Mouse (Mus musculus) Muller cell, postnatal 12 days (primary cell): ENCODE measurements around the gene Atg101.
"Not testable (repeated sequence)": the region's sequence is repeated elsewhere in the genome, so short reads cannot be mapped to it uniquely, and the experiment has no call there.

Experiments used
- DNase-seq: peaks from one replicate; pipeline ENCODE4 v3.0.0-alpha.2; 2015; ENCODE audit errors: inconsistent ontology term

Atg101 gene

DNA sequence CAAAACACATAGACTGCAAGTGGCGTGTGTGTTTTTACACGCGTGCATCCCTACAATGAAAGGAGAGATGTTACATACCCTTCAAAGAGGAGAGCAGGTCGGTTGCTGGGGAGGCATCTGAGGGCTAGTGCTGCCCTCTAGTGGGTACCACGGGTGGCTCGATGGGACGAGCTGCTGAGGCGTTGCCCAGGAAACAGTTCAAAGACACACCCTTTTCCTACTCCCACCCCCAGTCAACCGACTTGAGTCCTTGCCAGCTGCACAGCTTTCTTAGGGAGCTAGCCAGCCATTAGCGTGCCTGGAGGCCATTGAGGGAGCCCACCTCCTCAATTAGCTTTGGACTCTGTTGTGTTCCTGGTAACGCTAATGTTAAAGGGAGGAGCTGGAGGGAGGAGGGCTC, 31.8 kb downstream of the Atg101 start:
- peak; percentile 84 for DNase-seq

DNA sequence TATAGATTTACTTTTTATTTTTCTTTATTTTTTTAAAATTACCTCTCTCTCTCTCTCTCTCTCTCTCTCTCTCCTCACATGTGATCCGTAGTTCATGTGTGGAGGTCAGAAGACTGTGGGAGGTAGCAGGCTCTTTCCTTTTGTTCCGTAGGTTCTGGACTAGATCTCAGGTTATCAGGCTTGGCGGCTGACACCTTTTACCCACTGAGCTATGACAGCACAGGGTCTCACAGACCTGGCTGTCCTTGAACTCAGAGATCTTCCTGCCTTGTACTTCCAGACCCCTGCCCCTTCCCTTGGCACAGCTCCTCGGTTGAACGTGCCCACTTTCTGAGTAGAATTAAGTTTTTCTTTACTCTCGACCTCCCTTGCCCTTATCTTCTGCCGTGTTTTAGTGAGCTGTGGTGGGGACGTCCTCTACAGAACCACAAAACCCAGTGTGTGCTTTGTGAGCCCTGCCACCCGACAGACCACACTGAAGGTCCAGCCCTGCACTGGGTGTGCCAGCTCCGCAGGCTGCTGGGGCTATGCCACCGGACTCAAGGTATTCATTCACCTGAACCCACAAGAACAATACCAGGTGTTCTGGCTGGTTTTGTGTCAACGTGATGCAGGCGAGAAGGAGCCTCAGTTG, 32.3 kb downstream of the Atg101 start:
- DNase-seq: no peak

DNA sequence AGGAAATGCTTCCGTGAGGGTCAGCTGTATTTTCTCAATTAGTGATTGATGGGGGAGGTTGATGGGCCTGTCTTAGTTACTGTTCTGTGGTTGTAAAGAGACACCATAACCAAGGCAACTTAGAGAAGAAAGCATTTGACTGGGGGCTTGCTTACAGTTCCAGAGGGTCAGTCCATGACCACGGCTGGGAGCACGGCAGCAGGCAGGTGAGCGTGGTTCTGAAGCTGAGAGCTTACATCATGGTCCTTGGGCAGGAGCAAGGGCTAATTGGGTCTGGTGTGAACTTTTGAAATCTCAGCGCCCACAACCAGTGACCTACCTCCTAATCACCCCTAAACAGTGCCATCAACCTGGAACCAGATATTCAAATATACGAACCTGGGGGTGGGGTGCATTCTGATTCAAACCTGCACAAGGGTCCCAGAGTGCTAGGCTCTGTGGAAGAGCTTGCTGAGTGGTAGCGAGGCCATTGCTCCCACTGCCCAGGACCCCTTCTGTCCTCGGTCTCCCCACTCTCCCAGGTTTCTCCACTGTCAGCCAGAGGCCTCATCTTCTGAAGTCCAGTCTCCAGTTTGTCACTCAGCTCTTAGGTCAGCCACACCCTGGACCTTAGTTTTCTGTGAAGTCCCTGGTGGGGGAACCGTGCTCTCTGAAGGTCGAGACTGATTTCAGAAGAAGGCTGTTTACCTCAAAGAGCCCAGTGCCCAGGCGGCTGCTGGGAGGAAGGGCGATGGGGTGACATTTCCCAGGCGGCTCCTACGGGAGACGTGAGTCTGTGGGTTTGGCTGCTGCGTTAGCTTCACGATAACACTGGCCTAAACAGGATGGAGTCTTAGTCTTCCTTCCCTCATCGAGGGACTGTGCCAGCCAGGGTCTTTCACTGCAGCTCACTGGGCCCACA, 33.1 kb downstream of the Atg101 start:
- no peak for DNase-seq

DNA sequence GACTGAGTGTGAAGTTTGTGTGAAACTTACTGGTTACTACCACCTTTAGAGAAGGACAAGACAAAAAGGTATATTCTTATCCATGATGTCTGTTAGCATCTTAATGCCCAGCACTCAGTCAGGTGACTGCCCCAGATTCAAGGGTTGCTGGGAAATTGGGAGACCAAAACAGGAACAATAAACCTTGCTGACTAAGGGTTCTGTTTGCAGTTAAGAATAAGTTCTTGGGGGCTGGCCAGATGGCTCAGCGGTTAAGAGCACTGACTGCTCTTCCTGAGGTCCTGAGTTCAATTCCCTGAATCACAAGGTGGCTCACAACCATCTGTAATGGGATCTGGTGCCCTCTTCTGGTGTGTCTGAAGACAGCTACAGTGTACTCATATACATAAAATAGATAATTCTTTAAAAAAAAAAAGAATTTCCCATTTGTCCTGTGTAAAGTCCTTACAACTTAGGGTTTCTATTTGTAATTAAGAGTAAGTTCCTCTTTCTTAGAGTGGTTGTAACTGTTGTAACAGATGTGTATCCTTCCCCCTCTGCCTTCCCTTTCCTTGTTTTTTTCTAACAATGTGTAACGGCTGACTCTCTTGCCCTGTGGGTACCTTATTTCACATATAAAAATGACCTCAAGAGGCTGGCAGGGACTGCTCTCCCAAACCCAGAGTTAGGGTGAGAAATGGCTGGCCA, 33.9 kb downstream of the Atg101 start:
- no peak for DNase-seq

DNA sequence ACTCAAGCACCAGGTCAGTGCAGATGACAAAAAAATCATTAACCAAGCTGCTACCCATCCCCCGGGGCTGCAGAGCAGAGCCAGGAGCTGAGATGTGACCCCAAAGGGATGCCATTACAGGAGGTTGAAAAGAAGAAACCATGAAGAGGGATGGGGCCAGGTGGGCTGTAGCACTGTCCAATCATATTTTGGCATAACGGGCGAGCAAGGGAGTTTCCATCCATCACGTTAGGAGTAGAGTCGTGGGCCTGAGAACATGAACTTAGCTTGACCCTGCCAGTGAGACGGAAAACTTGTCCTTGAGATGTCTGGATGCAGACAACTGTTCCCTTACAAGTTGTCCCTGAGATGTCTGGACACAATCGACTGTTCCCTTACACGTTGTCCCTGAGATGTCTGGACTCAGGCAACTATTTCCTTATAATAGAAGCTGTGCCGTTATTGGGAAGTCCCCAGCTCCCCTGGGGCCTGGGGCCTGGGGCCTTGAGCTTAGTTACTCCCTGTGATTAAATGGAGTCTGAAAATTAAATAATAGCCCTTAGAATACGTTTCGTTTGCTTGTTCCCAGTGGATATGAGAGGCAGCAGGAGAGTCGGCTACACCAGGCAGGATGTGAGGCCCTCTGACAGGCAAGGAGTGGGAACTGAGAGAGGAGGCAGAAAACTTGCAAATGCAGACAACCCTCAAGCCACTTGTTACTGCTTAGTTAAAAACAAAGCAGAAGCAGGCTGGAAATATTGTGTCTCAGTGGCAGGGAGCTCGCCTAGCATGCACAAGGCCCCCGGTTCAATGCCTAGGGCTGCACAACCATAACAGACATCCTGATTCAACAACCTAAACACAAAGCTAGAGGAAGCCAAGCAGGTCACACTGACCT, 35.1 kb downstream of the Atg101 start:
- DNase-seq: no peak

DNA sequence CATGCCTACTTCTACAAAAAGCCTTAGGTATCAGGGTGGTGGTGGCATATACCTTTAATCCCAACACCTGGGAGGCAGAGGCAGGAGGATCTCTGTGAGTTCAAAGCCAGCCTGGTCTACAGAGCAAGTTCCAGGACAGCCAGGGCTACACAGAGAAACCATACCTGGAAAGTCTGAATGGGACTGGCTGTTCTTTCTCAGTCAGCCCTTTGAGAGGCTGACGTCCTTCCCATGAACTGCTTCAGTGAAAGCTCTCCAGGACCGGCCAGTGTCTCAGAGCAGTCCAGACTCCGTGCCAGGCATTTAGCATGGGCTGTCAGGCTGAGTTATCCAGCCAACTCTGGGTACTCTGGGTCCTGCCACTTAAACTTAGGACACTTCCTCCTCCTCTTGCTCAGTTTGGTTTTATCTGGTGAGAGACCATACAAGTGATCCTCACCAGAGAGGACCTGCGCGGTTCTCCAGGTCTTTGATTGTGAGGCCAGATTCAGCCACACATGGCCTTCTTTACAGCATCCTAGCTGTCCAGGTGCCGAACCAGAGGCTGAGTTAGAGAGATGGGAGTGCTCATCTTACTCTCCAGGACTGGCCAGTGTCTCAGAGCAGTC, 36.0 kb downstream of the Atg101 start:
- no peak for DNase-seq

DNA sequence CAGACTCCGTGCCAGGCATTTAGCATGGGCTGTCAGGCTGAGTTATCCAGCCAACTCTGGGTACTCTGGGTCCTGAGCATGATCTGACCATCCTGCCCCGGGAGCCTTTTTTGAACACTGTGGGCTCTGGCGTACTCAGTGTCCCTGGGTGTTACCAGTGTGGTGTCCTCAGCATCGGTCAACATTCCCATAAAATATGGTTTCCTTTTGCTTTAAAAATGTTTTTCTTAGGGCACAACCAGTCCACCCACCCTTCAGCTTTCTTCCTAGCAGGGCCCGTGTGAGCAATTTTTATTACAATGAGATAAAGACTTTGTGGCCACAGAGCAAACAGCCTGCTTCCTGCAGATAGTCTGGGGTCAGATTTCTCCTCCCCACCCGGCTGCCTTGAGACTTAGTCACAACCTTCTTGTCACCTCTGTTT, 36.6 kb downstream of the Atg101 start:
- peak; percentile 42 for DNase-seq

DNA sequence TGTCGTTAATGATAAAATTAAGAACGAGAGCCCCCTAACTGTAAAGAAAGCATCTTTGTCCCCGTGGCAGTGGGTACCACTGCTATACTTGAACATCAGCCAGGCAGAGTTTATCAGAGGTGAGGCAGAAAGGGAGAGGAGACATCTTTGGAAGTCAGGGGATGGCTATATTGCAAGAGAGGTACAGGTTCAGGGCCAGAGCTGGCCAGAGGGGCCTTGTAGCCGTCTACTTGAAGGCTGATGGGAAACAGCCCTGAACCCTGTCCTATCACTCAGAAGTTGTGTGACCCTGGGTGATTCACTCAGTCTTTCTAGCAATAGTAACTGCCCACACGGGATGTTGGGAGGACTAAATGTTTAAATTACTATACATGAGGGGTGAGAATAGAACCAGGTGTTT, 37.1 kb downstream of the Atg101 start:
- DNase-seq: no peak

DNA sequence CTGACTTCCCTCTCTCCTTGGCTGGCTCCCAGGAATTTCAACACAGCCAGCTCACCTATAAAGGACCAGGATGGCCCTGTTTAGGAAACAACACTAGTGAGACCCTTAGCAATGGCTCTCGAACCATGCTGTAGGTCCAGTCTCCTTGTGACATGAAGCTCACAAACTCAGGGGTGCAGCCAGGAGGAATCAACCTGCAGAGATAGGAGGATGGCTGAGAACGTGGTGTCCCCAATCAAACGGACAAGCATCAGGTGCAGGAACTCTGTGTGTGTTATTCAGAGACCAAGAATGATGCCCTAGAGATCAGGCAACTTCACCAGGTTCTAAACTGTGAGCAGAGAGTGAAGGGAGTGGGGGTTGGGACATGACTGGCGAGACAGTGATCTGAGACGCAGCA, 38.0 kb downstream of the Atg101 start:
- no peak for DNase-seq

DNA sequence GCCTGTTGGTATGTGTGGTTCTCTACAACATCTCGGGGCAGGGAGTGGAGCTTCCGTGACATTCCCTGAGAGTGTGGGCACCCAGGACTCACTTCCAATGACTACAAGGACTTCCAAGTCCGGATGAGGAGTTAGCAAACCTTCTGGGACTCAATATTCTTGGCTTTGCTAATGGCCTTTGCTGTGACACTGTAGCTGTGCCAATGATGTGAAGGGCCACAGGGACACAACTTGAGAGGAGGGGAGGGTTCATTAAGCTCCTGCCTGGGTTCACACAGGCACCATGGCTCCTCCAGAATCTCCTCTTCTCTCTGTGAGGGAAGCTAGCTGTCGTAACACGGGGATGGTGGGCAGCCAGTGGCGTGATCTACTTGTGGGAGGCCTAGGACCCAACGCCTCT, 38.6 kb downstream of the Atg101 start:
- DNase-seq: no peak

DNA sequence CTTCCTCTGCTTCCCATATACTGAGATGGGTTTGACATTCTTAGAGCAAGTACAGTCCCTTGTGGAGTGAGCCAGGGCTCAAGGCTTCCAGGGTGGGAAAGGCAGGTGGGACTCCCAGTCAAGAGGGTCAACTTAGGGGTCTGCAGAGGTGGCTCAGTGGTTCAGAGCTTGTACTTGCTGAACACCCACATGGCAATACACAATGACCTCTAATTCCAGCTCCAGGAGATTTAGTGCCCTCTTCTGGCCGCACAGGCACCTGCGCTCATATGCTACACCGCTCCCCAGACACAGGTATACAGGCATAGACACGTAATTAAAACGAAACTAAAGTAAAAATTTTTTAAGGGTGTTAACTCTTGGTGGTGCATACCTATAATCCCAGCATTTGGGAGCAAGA, 39.4 kb downstream of the Atg101 start:
- DNase-seq: no peak

DNA sequence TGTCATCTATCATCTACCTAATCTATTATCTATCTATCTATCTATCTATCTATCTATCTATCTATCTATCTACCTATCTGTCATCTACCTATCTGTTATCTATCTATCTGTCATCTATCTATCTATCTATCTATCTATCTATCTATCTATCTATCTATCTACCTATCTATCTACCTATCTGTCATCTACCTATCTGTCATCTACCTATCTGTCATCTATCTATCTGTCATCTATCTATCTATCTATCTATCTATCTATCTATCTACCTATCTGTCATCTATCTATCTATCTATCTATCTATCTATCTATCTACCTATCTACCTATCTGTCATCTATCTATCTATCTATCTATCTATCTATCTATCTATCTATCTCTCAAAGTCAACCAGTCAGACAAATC, 40.3 kb downstream of the Atg101 start:
- not testable (repeated sequence) for DNase-seq

DNA sequence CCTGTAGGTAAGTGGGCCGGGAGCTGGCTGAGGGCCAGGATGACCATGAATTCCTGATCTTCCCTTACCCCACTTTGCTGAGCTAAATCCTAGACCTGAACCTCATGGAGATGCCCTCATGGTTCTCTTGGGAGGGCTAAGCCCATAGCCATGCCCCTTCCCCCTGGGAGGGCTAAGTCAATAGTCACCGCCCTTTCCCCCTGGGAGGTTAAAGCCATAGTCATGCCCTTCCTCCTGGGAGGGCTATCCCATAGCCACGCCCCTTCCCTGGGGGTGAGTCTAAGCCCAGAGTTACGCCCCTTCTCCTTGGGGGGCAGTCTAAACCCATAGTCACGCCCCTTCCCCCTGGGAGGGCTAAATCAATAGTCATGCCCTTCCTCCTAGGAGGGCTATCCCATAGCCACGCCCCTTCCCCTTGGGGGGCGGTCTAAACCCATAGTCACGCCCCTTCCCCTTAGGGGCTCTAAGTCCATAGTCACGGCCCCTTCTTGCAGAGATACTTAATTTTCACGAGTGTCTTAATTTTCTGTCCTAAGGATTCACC, 42.0 kb downstream of the Atg101 start:
- no peak for DNase-seq

DNA sequence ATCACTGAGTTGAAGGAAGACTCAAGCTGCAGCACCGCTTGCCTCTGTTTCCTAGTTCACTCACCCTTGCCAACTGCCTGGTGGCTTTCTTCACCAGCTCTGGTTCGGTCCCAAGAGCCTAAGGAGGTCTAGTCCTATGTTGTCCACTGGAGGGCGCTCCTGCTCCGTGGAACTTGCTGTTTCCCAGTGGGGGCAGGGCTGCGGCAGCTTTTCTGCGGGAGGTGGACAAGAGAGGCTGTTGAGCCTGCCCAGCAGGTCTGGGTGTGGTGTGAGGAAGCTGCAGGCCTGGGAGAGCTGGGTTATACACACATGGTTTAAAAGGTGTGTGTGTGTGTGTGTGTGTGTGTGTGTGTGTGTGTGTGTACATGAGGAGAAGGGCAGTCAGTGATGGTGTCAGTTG, 43.2 kb downstream of the Atg101 start:
- peak; percentile 78 for DNase-seq

DNA sequence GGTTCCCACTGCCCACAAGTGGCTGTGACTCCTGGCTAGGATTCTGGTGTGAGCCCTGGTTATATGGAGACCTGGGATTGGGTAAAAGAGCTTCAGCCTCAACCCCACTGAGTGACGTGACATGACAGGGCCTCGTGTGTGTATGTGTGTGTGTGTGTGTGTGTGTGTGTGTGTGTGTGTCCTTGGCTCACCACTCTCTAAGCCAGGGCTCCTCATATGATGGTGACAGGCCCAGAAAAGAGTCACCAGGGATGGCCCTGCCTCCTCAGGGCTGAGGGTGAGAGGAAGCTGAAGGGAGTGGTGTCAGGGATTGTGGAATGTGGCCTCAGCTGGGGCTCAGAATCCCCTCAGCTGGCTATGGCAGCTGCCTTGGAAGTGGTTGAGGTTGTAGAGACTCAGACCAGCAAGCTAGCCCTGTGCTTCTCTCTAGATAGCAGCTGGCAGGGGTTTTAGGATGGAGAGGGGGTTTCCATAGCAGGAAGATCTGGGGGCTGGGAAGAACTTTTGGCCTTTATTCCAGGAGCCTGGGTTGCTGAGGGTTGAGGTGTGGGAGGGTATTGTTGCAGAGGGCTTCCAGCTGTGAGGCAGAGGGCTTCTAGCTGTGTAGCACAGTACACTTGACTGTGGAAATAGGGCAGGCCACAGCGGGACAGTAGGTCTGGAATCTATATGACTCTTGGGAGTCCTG, 44.9 kb downstream of the Atg101 start:
- DNase-seq: peak; percentile 43

DNA sequence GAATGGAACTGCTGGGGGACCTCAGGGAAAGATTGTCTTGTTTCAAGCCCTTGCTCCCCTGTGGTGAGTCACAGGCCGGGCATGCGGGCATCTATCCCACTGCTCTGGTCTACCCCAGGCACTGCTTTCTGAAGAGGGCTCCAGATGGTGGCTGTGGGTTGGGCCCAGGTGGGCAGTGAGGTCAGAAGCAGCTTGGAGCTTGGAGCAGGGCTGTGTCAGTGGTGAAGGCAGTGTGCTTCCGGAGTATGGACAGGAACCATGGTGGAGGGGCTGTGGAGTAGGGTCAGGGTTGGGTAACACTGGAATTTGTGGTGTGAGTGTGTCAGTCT, 45.5 kb downstream of the Atg101 start:
- peak; percentile 83 for DNase-seq

DNA sequence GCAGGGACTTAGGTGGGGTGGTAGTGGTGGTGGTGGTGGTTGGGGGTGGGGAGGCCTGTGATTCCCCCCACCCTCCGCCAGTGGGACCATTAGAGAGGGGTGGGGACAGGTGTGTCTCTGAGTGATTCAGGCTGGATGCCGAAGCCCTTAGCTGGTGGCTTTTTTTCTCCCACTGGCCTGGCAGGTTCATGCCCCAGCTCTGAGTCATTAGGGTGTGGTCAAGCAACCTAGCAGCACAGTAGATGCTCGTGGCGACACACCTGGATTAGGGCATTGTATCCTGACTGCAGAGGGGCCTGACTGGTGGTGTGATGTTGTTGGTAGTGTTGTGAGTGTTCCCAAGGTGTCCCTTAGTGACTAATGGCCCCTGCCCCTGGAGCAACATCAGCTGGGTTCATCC, 47.0 kb downstream of the Atg101 start:
- DNase-seq: no peak

DNA sequence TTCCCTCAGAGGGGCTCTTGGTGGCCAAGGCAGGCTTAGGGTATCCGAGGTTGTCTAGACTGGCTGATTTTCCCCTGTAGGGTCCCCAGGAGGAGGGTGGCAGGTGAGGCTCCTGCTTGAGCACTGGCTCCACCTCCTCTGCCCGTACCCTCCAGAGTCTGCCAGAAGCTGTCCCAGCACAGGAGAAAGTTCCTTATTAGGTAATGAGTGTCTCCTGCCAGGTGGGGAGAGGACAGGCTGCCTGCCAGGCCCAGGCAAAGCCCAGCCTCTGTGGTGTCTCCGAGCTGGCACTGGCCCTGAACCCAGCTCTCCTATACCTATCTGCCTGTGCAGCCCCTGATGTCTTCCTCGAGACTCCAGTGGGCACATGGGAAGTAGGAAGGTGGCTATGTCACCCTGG, 48.3 kb downstream of the Atg101 start:
- no peak for DNase-seq

DNA sequence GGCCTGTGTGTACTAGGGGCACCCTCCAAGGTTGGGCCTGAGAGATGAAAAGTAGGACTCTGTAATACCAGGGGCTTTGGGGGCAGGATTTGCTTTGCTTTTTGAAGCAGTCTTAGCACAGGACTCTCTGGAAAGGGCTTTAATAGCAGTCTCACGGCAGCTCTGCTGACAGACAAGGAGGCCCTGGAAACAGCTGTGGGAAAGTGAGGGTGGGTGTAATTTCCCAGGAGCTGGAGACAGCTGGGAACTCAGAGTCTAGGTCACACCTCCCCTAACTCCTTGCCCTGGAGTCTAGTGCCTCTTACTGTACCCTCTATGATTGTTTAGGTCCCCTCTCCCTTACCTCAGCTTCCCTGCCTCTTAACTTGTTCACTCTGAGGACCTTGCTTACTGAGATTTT, 49.1 kb downstream of the Atg101 start:
- no peak for DNase-seq

DNA sequence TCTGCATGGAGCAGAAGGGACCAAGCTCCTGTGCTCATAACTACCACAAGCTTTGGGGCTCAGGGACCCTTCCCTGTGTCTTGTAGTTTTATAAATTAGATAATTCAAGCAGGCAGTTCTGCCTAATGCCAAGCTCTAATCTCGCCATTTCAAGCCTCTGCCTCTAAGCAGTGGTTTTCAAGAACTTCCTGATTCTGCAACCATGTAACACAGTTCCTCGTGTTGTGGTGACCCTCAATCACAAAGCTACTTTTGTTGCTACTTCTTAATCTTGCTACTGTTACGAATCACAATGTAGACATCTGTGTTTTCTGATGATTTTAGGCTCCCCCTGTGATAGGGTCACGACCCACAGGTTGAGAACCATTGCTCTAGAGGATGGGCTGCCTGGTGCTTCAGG, 49.6 kb downstream of the Atg101 start:
- DNase-seq: no peak
